Mouse (Mus musculus): ENCODE data around the gene Pilrb1.
"Not testable (repeated sequence)": the region's sequence is repeated elsewhere in the genome, so short reads cannot be mapped to it uniquely, and the experiment has no call there.

The Pilrb1 gene

GRCm38 (mm10) chr5:137857960-137858710 lies at the start of gene Pilrb1:
Pilrb1 (minus strand) TSS chr5:137858106.
- not testable (repeated sequence) for DNase-seq (ENCODE audit: low spot score in 2 of 2)

GRCm38 (mm10) chr5:137897812-137898211 lies 39.9 kb upstream of the Pilrb1 start:
- no peak for DNase-seq (ENCODE audit: low spot score in 2 of 2)

- no peak for DNase-seq (ENCODE audit: low spot score in 2 of 2)
Measured at GRCm38 (mm10) chr5:137892954-137893353, 35.0 kb upstream of the Pilrb1 start.

GRCm38 (mm10) chr5:137887666-137888065 lies 29.8 kb upstream of the Pilrb1 start:
- no peak for DNase-seq (ENCODE audit: low spot score in 2 of 2)

GRCm38 (mm10) chr5:137885894-137886293 lies 28.0 kb upstream of the Pilrb1 start:
- DNase-seq (ENCODE audit: low spot score in 2 of 2) = peak; percentile 14 to 43

- DNase-seq (ENCODE audit: low spot score in 2 of 2) = no peak
Measured at GRCm38 (mm10) chr5:137883345-137883744, 25.4 kb upstream of the Pilrb1 start.

- no peak for DNase-seq (ENCODE audit: low spot score in 2 of 2)
Measured at GRCm38 (mm10) chr5:137882922-137883321, 25.0 kb upstream of the Pilrb1 start.

- DNase-seq (ENCODE audit: low spot score in 2 of 2) = no peak
Measured at GRCm38 (mm10) chr5:137877860-137878259, 20.0 kb upstream of the Pilrb1 start.

GRCm38 (mm10) chr5:137875054-137875453 lies 17.1 kb upstream of the Pilrb1 start:
- no peak for DNase-seq (ENCODE audit: low spot score in 2 of 2)

GRCm38 (mm10) chr5:137872381-137872702 lies 14.4 kb upstream of the Pilrb1 start:
- not testable (repeated sequence) for DNase-seq (ENCODE audit: low spot score in 2 of 2)

- DNase-seq (ENCODE audit: low spot score in 2 of 2) = not testable (repeated sequence)
Measured at GRCm38 (mm10) chr5:137871644-137872380, 13.9 kb upstream of the Pilrb1 start, which contains the start of gene Pilrb2. Pilrb2 (minus strand) TSS chr5:137871815.

GRCm38 (mm10) chr5:137868600-137868999 lies 10.7 kb upstream of the Pilrb1 start:
- DNase-seq (ENCODE audit: low spot score in 2 of 2) = not testable (repeated sequence)

- not testable (repeated sequence) for DNase-seq (ENCODE audit: low spot score in 2 of 2)
Measured at GRCm38 (mm10) chr5:137864008-137864407, 6.1 kb upstream of the Pilrb1 start.

GRCm38 (mm10) chr5:137856870-137857269 lies 1.0 kb downstream of the Pilrb1 start:
- not testable (repeated sequence) for DNase-seq (ENCODE audit: low spot score in 2 of 2)

- not testable (repeated sequence) for DNase-seq (ENCODE audit: low spot score in 2 of 2)
Measured at GRCm38 (mm10) chr5:137854907-137855306, 3.0 kb downstream of the Pilrb1 start.

GRCm38 (mm10) chr5:137850313-137850712 lies 7.6 kb downstream of the Pilrb1 start:
- not testable (repeated sequence) for DNase-seq (ENCODE audit: low spot score in 2 of 2)

GRCm38 (mm10) chr5:137837110-137837509 lies 20.8 kb downstream of the Pilrb1 start:
- DNase-seq (ENCODE audit: low spot score in 2 of 2) = not testable (repeated sequence)

- DNase-seq (ENCODE audit: low spot score in 2 of 2) = no peak
Measured at GRCm38 (mm10) chr5:137836611-137837010, 21.3 kb downstream of the Pilrb1 start.

GRCm38 (mm10) chr5:137835966-137836520 lies 21.9 kb downstream of the Pilrb1 start, which contains the start of gene Pilra:
Pilra (minus strand) TSS chr5:137836281.
- DNase-seq (ENCODE audit: low spot score in 2 of 2) = not testable (repeated sequence)

GRCm38 (mm10) chr5:137833500-137833899 lies 24.4 kb downstream of the Pilrb1 start:
- no peak for DNase-seq (ENCODE audit: low spot score in 2 of 2)

GRCm38 (mm10) chr5:137831506-137831905 lies 26.4 kb downstream of the Pilrb1 start:
- no peak for DNase-seq (ENCODE audit: low spot score in 2 of 2)

- no peak for DNase-seq (ENCODE audit: low spot score in 2 of 2)
Measured at GRCm38 (mm10) chr5:137831106-137831505, 26.8 kb downstream of the Pilrb1 start.

Measured in urinary bladder, postnatal 36 days (tissue).